Mouse (Mus musculus) urinary bladder, postnatal 4 days (tissue): ENCODE data around the gene Gm13276.
"Not testable (repeated sequence)": the region's sequence is repeated elsewhere in the genome, so short reads cannot be mapped to it uniquely, and the experiment has no call there.

Source experiments
- DNase-seq, 2 experiments: peaks; one replicate each; pipeline ENCODE4 v3.0.0; 2021 to 2022; ENCODE audit warnings: low spot score in 2 of 2

Gene Gm13276

DNA sequence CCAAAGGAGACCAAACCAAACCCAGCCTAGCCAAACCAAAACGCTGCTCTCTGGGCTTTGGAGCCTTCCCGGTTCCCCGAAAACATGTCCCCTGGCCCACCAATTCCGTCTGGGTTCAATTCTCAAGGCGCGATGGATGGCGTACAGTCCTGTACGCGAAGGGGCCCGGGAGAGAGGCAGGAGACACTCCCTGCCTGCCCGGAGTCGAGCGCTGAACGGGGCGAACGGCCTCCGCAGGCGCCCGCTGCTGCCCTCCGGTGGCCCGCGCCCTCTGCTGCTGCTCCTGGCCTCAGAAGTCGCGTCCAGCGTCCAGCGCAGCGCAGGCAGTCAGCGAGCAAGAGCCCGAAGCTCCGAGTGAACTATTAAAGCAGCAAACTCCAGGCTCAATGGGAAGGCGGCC, 3.2 kb upstream of the Gm13276 start:
- DNase-seq: peak in 1 of 2 experiments; percentile 20

- DNase-seq: peak; percentile 59 to 60
These were observed 2.9 kb downstream of the Gm13276 start, which contains the start of gene Gm13277 for GRCm38 (mm10) chr4:88788402-88788801. Gm13277 (plus strand) TSS chr4:88788632.

DNA sequence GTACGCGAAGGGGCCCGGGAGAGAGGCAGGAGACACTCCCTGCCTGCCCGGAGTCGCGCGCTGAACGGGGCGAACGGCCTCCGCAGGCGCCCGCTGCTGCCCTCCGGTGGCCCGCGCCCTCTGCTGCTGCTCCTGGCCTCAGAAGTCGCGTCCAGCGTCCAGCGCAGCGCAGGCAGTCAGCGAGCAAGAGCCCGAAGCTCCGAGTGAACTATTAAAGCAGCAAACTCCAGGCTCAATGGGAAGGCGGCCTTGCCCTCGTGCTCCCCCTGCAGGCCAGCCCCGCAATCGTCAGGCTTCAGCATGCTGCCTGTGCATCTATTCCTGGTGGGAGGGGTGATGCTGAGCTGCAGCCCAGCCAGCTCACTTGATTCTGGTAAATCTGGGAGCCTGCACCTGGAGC, 5.7 kb downstream of the Gm13276 start, which contains the start of gene Gm13278:
Gm13278 (plus strand) TSS at position 301 of the 400 bp plus-strand sequence.
- not testable (repeated sequence) for DNase-seq

DNA sequence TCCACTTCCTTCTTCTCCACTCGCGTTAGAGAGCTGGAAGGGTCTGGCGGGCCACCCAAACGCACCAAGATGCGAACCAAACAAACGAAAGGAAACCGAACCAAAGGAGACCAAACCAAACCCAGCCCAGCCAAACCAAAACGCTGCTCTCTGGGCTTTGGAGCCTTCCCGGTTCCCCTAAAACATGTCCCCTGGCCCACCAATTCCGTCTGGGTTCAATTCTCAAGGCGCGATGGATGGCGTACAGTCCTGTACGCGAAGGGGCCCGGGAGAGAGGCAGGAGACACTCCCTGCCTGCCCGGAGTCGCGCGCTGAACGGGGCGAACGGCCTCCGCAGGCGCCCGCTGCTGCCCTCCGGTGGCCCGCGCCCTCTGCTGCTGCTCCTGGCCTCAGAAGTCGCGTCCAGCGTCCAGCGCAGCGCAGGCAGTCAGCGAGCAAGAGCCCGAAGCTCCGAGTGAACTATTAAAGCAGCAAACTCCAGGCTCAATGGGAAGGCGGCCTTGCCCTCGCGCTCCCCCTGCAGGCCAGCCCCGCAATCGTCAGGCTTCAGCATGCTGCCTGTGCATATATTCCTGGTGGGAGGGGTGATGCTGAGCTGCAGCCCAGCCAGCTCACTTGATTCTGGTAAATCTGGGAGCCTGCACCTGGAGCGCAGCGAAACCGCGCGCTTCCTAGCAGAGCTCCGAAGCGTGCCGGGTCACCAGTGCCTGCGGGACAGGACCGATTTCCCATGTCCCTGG, 8.6 kb downstream of the Gm13276 start, which contains the start of gene Gm13275:
Gm13275 (plus strand) TSS at position 552 of the 740 bp plus-strand sequence.
- DNase-seq: peak; percentile 75 to 79

- not testable (repeated sequence) for DNase-seq
These were observed 11.6 kb downstream of the Gm13276 start, which contains the start of gene Gm13279 for GRCm38 (mm10) chr4:88797097-88797496. Gm13279 (plus strand) TSS chr4:88797397.

GRCm38 (mm10) chr4:88799365-88799764, 13.9 kb downstream of the Gm13276 start, which contains the start of gene Gm13285:
Gm13285 (plus strand) TSS chr4:88799665.
- DNase-seq: not testable (repeated sequence)

DNA sequence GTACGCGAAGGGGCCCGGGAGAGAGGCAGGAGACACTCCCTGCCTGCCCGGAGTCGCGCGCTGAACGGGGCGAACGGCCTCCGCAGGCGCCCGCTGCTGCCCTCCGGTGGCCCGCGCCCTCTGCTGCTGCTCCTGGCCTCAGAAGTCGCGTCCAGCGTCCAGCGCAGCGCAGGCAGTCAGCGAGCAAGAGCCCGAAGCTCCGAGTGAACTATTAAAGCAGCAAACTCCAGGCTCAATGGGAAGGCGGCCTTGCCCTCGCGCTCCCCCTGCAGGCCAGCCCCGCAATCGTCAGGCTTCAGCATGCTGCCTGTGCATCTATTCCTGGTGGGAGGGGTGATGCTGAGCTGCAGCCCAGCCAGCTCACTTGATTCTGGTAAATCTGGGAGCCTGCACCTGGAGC, 17.4 kb downstream of the Gm13276 start, which contains the start of gene Gm13287:
Gm13287 (plus strand) TSS at position 301 of the 400 bp plus-strand sequence.
- not testable (repeated sequence) for DNase-seq

GRCm38 (mm10) chr4:88805231-88805630, 19.7 kb downstream of the Gm13276 start, which contains the start of gene Gm13288:
Gm13288 (plus strand) TSS chr4:88805531.
- DNase-seq: not testable (repeated sequence)

- peak in 1 of 2 experiments; percentile 28 for DNase-seq
These were observed 20.3 kb downstream of the Gm13276 start for GRCm38 (mm10) chr4:88805761-88806160.

DNA sequence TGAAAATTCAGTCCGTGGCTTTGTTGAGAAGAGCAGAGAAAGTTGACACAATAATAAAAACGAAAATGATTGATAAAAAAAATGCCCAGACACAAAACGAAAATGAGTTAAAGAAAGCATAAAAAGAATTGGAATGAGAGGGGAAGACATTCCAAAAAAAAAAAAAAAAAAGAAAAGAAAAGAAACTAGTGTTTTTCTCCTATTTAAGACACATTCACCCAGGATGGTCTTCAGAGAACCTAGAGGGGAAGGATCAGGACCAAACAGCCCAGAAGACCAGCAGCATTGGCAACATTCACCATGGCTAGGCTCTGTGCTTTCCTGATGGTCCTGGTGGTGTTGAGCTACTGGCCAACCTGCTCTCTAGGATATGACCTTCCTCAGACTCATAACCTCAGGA, 30.4 kb downstream of the Gm13276 start, which contains the start of gene Ifna7:
Ifna7 (plus strand) TSS at position 301 of the 400 bp plus-strand sequence.
- no peak for DNase-seq

DNA sequence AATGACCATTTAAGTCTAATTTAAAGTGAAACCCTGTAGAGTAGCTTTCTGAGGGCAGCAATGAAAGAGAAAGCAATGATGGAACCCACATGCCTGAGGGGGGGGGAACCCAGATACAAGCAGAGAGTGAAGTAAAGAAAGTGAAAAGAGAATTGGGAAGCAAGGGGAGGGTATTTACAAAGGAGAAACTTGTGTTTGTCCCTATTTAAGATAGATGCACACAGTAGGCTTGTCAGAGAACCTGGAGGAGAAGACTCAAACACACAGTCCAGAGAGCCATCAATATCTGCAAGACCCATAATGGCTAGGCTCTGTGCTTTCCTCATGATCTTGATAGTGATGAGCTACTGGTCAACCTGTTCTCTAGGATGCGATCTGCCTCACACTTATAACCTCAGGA, 34.1 kb downstream of the Gm13276 start, which contains the start of gene Ifna11:
Ifna11 (plus strand) TSS at position 301 of the 400 bp plus-strand sequence.
- no peak for DNase-seq

GRCm38 (mm10) chr4:88822995-88823394, 37.5 kb downstream of the Gm13276 start:
- DNase-seq: no peak

GRCm38 (mm10) chr4:88827116-88827515, 41.6 kb downstream of the Gm13276 start, which contains the start of gene Ifna6:
Ifna6 (plus strand) TSS chr4:88827416.
- DNase-seq: not testable (repeated sequence)

- no peak for DNase-seq
These were observed 45.0 kb downstream of the Gm13276 start for GRCm38 (mm10) chr4:88830523-88830922.

GRCm38 (mm10) chr4:88835225-88835624, 49.7 kb downstream of the Gm13276 start, which contains the start of gene Ifna5:
Ifna5 (plus strand) TSS chr4:88835525.
- DNase-seq: not testable (repeated sequence)
